Mouse (Mus musculus) ovary, postnatal 10 days (tissue): ENCODE measurements around the gene Fmn2.

Experiments used
- DNase-seq: peaks from one replicate; pipeline ENCODE4 v3.0.0; 2022; ENCODE audit warnings: low spot score

Gene Fmn2

DNA sequence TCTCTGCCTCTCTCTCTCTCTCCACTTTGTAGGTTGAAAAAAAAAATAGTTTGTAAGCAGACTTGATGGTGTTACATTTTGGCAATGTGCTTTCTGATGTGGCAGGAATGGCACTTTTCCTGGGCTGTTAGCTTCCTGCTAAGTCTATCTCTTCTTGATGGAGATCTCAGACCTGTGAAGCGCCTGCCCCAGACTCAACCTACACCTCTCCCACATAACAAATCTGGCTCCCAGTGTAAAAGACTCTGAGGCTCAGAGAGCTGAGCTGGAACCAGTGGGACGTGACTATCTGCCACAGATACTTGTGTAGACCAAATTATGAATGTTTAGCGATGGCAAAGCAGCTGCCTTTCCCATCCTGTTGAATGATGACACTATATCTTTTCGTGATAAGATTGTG lies 310.2 kb downstream of the Fmn2 start:
- no peak for DNase-seq

DNA sequence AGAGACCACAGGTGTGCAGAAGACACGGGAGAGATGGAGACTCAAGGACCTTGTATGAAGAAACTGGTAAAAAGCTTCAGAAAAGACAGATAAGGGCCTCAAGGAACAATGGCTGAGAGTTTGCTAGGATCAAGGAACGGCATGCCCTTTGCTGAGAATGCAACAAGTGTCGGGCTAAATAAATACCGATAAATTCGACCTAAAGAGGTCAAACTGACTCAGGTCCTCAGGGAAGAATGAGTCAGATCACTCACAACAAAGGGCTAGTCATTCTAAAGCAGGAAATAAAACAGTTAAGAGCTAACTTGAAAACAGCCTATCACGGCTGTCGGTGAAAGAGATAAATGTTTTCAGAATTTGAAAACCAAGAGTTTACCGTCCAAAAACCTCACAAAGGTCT lies 324.9 kb downstream of the Fmn2 start:
- no peak for DNase-seq

DNA sequence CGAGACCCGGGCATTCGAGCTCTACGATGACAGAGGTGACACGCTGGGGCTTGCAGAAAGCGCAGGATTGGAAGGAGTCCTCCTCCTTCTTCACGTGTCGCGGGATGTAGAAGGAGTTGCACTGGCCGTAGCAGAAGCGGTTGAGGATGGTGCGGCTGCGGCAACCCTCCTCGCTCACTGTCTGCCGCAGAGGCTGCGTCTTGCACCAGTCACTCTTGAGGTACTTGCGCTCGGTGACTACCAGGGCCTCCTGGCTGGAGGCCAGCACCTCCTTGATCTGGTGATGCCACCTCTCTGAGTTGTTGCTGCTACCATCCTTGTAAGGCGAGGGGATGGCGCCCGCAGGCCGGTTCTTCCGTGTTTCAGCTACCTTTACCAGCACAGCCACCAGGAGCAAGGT lies 335.2 kb downstream of the Fmn2 start:
- DNase-seq = no peak

DNA sequence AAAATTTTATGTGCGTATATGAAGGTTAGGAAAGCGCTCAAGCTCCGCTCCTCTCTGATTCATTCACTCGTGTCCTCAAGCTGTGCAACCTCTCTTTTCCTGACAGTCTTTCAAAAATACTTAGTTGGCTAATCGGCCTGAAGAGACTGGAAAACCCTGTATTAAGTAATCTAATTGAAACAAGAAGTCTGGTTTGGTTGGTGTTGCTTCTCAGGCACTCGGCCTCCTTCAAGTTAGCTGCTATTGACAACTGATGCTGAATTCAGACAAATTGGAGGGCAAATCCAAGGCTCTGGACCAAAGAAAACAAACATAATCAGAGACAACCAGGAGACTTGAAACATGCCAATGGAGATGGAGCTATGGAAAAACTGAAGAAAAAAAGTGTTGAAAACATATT lies 343.2 kb downstream of the Fmn2 start:
- DNase-seq = no peak

DNA sequence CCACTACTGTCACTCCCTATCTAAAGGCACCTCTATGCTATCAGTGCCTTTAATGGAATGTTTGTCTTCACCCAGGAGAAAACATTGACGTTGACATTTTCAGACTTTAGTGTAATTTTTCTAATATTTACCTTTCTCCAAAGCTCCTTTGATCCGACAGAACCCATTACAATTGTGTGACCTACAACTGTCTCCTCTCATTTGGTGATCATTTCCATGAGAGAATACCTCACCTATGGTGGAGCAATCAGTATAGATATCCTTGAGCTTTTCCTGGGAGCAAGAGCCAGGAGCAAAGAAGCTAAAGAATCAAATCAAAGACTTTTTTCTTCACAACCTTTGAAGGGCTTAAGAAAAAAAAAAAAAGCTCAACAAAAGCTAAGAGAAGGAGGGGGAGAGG lies 354.6 kb downstream of the Fmn2 start:
- DNase-seq = no peak

DNA sequence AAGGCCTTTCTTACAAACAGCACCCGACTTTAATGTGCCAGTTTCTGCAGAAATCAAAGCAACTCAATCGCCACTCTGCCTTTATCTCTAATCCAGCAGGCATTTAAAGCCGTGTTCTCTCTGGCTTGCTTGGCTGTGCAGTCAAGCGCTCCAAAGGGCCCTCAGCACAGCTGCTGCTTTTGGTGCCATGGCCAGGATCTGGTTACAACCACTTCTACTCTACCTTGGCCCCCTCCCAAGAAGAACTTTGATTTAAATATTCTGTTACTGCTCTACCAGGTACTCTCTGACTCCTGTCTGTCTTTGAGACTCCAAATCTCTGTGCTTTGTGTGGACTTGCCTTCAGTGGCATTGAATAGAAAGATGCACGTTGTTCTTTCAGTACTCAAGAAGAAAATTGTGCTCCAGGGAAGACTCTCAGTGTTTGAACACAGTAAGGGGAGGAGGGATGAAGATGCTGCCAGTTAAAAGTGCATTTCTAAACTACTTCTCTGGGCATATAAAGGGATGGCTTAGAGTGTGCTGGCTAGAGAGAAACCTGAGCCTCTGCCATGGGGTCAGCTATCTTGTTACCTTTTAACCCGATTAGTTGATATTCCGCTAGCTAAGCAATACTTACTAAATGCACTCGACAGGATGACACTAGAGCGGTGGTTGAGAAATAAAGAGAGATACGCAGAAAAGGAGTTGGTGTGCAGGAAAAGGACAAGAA lies 358.9 kb downstream of the Fmn2 start:
- no peak for DNase-seq
